Mouse (Mus musculus): ENCODE data around the gene Gadd45a. TPM values are rescaled to one million over a fixed set of nuclear protein-coding genes. Genes with fewer than 3 reads are reported as not detected.
"Not testable (repeated sequence)": the region's sequence is repeated elsewhere in the genome, so short reads cannot be mapped to it uniquely, and the experiment has no call there.

Gene Gadd45a
- polyA plus RNA-seq, 1 experiment from 2014 or later, result 33.0 TPM

GRCm38 (mm10) chr6:67029987-67030386, 7.3 kb downstream of the Gadd45a start:
- Histone ChIP-seq H3K27ac (no peak overlapping the region), H3K27me3 (no peaks in the 10 kb centered on the region), H3K9ac (no peak overlapping the region), H3K4me2 (replicated peaks) (no peak overlapping the region), H3K36me3 (no peaks in the 10 kb centered on the region), H3K4me3 (no peak overlapping the region), H3K4me1 (peaks cover 5% of the 10 kb centered on the region; the same call in 1 of the 2 replicates), H3K9me3 (no peaks in the 10 kb centered on the region)
- WGBS, result 21% methylated on average over 3 of the region's 3 CpGs
- ATAC-seq (ENCODE audit: insufficient number of reproducible peaks, insufficient read depth, low FRiP score, low TSS enrichment), result no peak

DNA sequence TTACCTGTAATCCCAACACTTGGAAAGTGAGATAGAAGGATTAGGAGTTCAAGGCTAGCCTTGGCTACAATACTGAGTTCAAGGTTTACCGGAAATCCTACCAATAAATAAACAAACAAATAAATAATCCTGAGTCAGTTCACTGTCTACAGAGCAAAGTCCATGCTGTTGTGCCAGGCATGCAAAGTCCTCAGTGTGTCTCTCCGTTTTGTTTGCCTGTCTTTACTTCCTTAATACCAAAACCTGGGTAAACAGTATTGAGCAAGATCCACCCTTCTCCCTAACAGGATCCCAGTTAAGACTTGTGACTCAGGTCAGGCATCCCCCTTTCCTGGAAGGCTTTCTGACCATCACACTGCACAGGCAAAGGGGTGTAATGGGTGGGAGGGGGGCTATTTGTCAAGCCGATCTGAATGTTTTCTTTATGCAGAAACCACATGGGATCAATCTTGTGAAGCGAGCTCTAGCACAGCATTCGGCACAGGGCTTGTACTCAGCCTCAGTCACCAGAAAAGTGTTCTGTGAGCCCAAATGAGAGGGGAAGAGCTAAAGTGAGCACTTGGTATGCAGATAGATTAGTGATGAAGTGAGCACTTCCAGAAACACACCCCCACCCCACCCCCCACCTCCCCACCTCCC, 7.8 kb downstream of the Gadd45a start:
- Histone ChIP-seq H3K36me3 (no peaks in the 10 kb centered on the region), H3K9me3 (no peaks in the 10 kb centered on the region), H3K4me3 (no peak overlapping the region), H3K4me1 (peaks cover 5% of the 10 kb centered on the region; the same call in 1 of the 2 replicates), H3K4me2 (replicated peaks) (no peak overlapping the region), H3K27me3 (no peaks in the 10 kb centered on the region), H3K27ac (no peak overlapping the region), H3K9ac (no peak overlapping the region)
- 30% methylated on average over 5 of the region's 5 CpGs for WGBS
- no peak for ATAC-seq (ENCODE audit: insufficient number of reproducible peaks, insufficient read depth, low FRiP score, low TSS enrichment)

GRCm38 (mm10) chr6:67027438-67028142, 9.7 kb downstream of the Gadd45a start:
- no peak overlapping the region for H3K9ac ChIP-seq
- H3K27ac ChIP-seq, result no peak overlapping the region
- no peak overlapping the region for H3K4me2 ChIP-seq (replicated peaks)
- ATAC-seq (ENCODE audit: insufficient number of reproducible peaks, insufficient read depth, low FRiP score, low TSS enrichment), result no peak
- no peaks in the 10 kb centered on the region for H3K36me3 ChIP-seq
- WGBS, result 67% methylated on average over 9 of the region's 9 CpGs
- no peaks in the 10 kb centered on the region for H3K27me3 ChIP-seq
- H3K4me1 ChIP-seq, result peaks cover 5% of the 10 kb centered on the region; the same call in 1 of the 2 replicates
- H3K4me3 ChIP-seq, result no peak overlapping the region
- no peaks in the 10 kb centered on the region for H3K9me3 ChIP-seq

DNA sequence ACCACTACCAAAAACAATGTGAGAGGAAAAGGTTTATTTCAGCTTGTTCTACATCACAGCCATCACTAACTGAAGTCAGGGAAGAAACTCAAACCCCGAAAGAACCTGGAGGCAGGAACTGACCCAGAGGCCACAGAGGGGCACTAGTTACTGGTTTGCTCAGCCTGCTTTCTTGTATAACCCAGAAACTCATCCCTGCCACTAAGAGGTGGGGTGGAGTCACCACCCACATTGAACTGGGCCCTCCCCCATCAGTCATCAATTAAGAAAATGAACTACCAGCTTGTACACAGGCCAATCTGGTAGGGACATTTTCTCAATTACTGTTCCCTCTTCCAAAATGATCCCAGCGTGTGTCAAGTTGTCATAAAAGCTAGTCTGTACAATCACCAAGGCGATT, 10.6 kb downstream of the Gadd45a start:
- H3K9ac ChIP-seq, result no peak overlapping the region
- no peak overlapping the region for H3K4me2 ChIP-seq (replicated peaks)
- H3K4me1 ChIP-seq, result peaks cover 5% of the 10 kb centered on the region; the same call in 1 of the 2 replicates
- no peaks in the 10 kb centered on the region for H3K9me3 ChIP-seq
- no peaks in the 10 kb centered on the region for H3K36me3 ChIP-seq
- no peak overlapping the region for H3K27ac ChIP-seq
- H3K27me3 ChIP-seq, result no peaks in the 10 kb centered on the region
- no peak overlapping the region for H3K4me3 ChIP-seq
- WGBS, result 56% methylated on average over 3 of the region's 3 CpGs
- ATAC-seq (ENCODE audit: insufficient number of reproducible peaks, insufficient read depth, low FRiP score, low TSS enrichment), result no peak

- Histone ChIP-seq H3K4me3 (no peak overlapping the region), H3K36me3 (no peaks in the 10 kb centered on the region), H3K4me2 (replicated peaks) (no peak overlapping the region), H3K9ac (no peak overlapping the region), H3K27ac (no peak overlapping the region), H3K9me3 (no peaks in the 10 kb centered on the region), H3K27me3 (no peaks in the 10 kb centered on the region), H3K4me1 (no peaks in the 10 kb centered on the region)
- ATAC-seq (ENCODE audit: insufficient number of reproducible peaks, insufficient read depth, low FRiP score, low TSS enrichment), result no peak
- 84% methylated on average over 4 of the region's 4 CpGs for WGBS
Measured at GRCm38 (mm10) chr6:67023729-67024128, 13.5 kb downstream of the Gadd45a start.

- Histone ChIP-seq H3K4me3 (no peak overlapping the region), H3K27ac (no peak overlapping the region), H3K4me1 (no peaks in the 10 kb centered on the region), H3K27me3 (no peaks in the 10 kb centered on the region), H3K36me3 (no peaks in the 10 kb centered on the region), H3K9me3 (no peaks in the 10 kb centered on the region), H3K4me2 (replicated peaks) (no peak overlapping the region), H3K9ac (no peak overlapping the region)
- ATAC-seq (ENCODE audit: insufficient number of reproducible peaks, insufficient read depth, low FRiP score, low TSS enrichment), result no peak
- 90% methylated on average over 5 of the region's 5 CpGs for WGBS
Measured at GRCm38 (mm10) chr6:67021308-67021707, 15.9 kb downstream of the Gadd45a start.

- H3K9me3 ChIP-seq; H3K27ac ChIP-seq; H3K27me3 ChIP-seq; H3K9ac ChIP-seq; H3K4me3 ChIP-seq; H3K4me1 ChIP-seq; ATAC-seq (ENCODE audit: insufficient number of reproducible peaks, insufficient read depth, low FRiP score, low TSS enrichment); H3K4me2 ChIP-seq (replicated peaks); H3K36me3 ChIP-seq: not testable (repeated sequence)
- WGBS, result 78% methylated on average over 7 of the region's 7 CpGs
Measured at GRCm38 (mm10) chr6:67019001-67019400, 18.3 kb downstream of the Gadd45a start.

- Histone ChIP-seq H3K27me3 (no peaks in the 10 kb centered on the region), H3K4me3 (no peak overlapping the region), H3K9me3 (no peaks in the 10 kb centered on the region), H3K36me3 (no peaks in the 10 kb centered on the region), H3K27ac (no peak overlapping the region), H3K9ac (no peak overlapping the region), H3K4me1 (no peaks in the 10 kb centered on the region), H3K4me2 (replicated peaks) (no peak overlapping the region)
- WGBS, result 67% methylated on average over 4 of the region's 4 CpGs
- no peak for ATAC-seq (ENCODE audit: insufficient number of reproducible peaks, insufficient read depth, low FRiP score, low TSS enrichment)
Measured at GRCm38 (mm10) chr6:67018365-67018764, 18.9 kb downstream of the Gadd45a start.

DNA sequence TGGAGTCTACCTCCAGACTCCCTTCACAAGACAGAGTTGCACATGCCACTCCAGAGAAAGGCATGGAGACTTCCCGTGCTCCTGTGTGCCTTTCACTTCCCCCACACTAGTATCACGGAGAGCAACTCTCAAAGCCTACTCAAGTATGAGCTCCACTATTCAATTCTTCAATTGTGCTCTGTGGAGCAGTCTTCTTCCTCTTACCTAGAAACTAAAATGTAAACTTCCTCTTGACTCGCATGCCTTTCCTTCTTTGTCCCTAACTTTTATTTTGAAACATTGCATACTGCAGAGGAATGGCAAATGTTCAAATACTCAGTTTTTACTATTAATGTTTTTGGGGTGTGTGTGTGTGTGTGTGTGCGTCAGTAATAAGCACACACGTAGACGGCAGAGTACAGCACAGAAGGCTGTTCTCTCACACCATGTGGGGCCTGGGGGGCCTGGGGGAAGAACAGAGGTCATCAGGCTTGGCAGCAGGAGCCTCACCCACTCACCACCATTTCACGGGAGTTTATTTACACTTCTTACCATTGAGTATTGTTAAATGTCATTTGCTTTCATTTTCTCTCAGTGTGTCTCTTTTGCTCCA, 20.6 kb downstream of the Gadd45a start:
- Histone ChIP-seq H3K27me3 (no peaks in the 10 kb centered on the region), H3K27ac (no peak overlapping the region), H3K4me2 (replicated peaks) (no peak overlapping the region), H3K4me3 (no peak overlapping the region), H3K36me3 (no peaks in the 10 kb centered on the region), H3K4me1 (no peaks in the 10 kb centered on the region), H3K9ac (no peak overlapping the region), H3K9me3 (no peaks in the 10 kb centered on the region)
- WGBS, result 69% methylated on average over 7 of the region's 7 CpGs
- ATAC-seq (ENCODE audit: insufficient number of reproducible peaks, insufficient read depth, low FRiP score, low TSS enrichment), result no peak

DNA sequence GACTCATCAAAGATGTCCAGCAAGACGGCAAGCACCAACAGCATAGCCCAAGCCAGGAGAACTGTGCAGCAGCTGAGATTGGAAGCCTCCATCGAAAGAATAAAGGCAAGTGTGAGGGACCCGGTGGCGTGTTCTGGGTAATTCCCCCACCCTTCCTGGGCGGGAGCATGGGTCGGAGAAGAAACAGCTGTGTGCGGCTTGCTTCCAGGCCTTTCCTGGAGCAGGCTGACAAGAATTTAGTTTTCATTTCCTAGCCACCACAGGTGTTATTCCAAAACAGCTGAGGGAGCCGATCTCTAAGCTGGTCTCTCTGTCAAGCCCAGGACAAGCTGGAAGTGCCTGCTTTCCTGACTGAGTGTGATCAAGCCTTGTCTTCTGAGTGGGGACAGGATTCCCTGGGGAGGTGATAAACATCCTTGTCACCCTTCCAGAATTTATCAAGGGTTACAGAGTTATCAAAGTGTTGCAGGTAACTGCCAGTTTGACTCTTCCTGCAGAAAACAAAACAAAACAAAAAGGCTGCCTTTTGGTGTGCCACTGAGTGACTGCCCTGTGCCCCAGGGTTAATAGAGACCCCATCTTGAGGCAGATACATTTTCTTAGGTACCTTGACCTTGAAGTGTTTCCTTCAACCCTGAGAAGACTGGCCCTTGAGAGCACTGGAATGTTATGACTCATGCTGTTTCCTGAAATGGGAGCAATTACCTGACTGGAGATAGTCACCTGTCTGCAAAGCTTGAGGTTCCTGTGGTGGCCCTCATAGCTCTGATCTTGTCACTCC, 21.3 kb downstream of the Gadd45a start:
- H3K4me3 ChIP-seq, result no peak overlapping the region
- H3K9me3 ChIP-seq, result no peaks in the 10 kb centered on the region
- ATAC-seq (ENCODE audit: insufficient number of reproducible peaks, insufficient read depth, low FRiP score, low TSS enrichment), result no peak
- H3K27me3 ChIP-seq, result no peaks in the 10 kb centered on the region
- H3K4me1 ChIP-seq, result no peaks in the 10 kb centered on the region
- no peak overlapping the region for H3K27ac ChIP-seq
- H3K4me2 ChIP-seq (replicated peaks), result no peak overlapping the region
- H3K36me3 ChIP-seq, result no peaks in the 10 kb centered on the region
- H3K9ac ChIP-seq, result no peak overlapping the region
- 73% methylated on average over 8 of the region's 8 CpGs for WGBS

DNA sequence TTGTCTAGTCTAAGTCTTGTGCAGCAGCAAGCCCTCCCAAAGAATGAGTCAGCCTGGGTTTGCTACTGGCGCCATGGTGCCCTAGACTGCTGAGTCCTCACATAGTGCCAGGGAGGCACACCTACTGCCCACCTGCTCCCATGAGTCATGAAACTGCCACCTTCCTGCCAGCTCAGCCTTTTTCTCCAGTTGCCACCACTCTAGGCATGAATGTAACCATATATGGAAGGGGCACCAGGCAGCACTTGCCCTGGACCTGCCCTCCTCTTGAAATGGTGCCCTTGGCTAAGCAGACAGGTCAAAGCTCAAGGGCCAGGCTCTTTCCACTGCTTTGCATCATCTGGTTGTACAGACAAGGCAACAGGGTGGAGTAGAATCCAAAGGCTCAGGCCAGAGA, 22.6 kb downstream of the Gadd45a start:
- no peaks in the 10 kb centered on the region for H3K9me3 ChIP-seq
- 96% methylated on average over 1 of the region's 1 CpGs for WGBS
- no peak for ATAC-seq (ENCODE audit: insufficient number of reproducible peaks, insufficient read depth, low FRiP score, low TSS enrichment)

More for the DNA sequence above, 22.6 kb downstream of the Gadd45a start:
- Histone ChIP-seq H3K27me3 (no peaks in the 10 kb centered on the region), H3K4me2 (replicated peaks) (no peak overlapping the region), H3K27ac (no peak overlapping the region), H3K4me1 (no peaks in the 10 kb centered on the region), H3K4me3 (no peak overlapping the region), H3K36me3 (no peaks in the 10 kb centered on the region), H3K9ac (no peak overlapping the region)
